Mouse (Mus musculus) E14TG2a.4 (cell line): Measurements from ENCODE around the gene Hpd.
"Not testable (repeated sequence)": the region's sequence is repeated elsewhere in the genome, so short reads cannot be mapped to it uniquely, and the experiment has no call there.

Source experiments
- H3K27me3 ChIP-seq: 2 replicates; pipeline ENCODE4 v1.6.1; 2014; ENCODE audit warnings: low read length, control low read depth; ENCODE audit not compliant: insufficient read depth
- H3K36me3 ChIP-seq: 2 replicates; pipeline ENCODE4 v1.6.1; 2014; ENCODE audit warnings: low read length, control low read depth; ENCODE audit not compliant: insufficient read depth
- H3K4me1 ChIP-seq: replicated peaks from 2 replicates; pipeline ENCODE4 v1.6.1; 2014; ENCODE audit warnings: low read depth, low read length, control low read depth
- H3K4me3 ChIP-seq: replicated peaks from 2 replicates; pipeline ENCODE4 v1.5.1; 2014; ENCODE audit warnings: mild to moderate bottlenecking, low read length
- H3K9me3 ChIP-seq: 2 replicates; pipeline ENCODE4 v1.6.1; 2014; ENCODE audit warnings: low read length, control low read depth
- CTCF ChIP-seq: conservative IDR thresholded peaks from 2 replicates; pipeline ENCODE4 v1.5.1; 2014; ENCODE audit warnings: low read length
- NANOG ChIP-seq: IDR thresholded peaks from 2 replicates; pipeline ENCODE4 v1.6.1; 2014; ENCODE audit warnings: borderline replicate concordance, low read length, mixed read lengths
- POU5F1 ChIP-seq: IDR thresholded peaks from 2 replicates; pipeline ENCODE4 v1.6.1; 2014; ENCODE audit warnings: low read length, borderline replicate concordance

Hpd gene

GRCm38 (mm10) chr5:123182651-123183050, at the start of gene Hpd:
Gene Hpd (minus strand): TSS chr5:123182727.
- H3K4me3 ChIP-seq: no peak within 1 kb of the TSS
- peaks cover 13% of the 10 kb centered on the region for H3K4me1 ChIP-seq
- TF ChIP-seq CTCF: no peak
- no peak for TF ChIP-seq NANOG
- no peak for TF ChIP-seq POU5F1
- peaks cover 5% of the 10 kb centered on the region; the same call in 1 of the 2 replicates for H3K9me3 ChIP-seq
- H3K27me3 ChIP-seq: peaks cover 64% of the 10 kb centered on the region
- H3K36me3 ChIP-seq: no peaks in the 10 kb centered on the region

- Histone ChIP-seq H3K36me3 (peaks cover 20% of the 10 kb centered on the region), H3K4me1 (peaks cover 28% of the 10 kb centered on the region), H3K27me3 (no peaks in the 10 kb centered on the region), H3K9me3 (no peaks in the 10 kb centered on the region), H3K4me3 (no peak overlapping the region)
- no peak for TF ChIP-seq CTCF
- TF ChIP-seq POU5F1: no peak
- TF ChIP-seq NANOG: no peak
These were observed 49.7 kb upstream of the Hpd start for GRCm38 (mm10) chr5:123232180-123232579.

DNA sequence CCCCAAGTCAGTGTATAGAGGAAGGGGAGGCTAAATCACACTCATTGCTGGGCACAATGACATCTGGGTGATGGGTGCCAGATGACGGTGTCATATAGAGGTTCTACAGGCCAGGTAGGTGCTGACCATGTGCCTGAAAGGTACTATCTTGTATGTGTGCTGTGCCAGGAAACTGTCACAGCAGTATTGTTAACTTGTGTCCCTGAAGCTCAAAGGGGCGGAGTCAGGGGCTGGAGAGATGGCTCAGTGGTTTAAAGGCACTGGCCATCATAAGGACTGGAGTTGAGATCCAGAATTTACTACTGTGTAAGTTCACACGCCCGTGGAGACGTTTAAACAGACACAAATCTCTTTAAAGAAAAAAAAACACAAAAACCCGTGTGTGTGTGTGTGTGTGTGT, 46.8 kb upstream of the Hpd start:
- TF ChIP-seq POU5F1 (no peak), NANOG (no peak), CTCF (no peak)
- Histone ChIP-seq H3K9me3 (no peaks in the 10 kb centered on the region), H3K36me3 (peaks cover 3% of the 10 kb centered on the region; the same call in 1 of the 2 replicates)

GRCm38 (mm10) chr5:123228524-123228922, 46.0 kb upstream of the Hpd start:
- Histone ChIP-seq H3K9me3 (no peaks in the 10 kb centered on the region), H3K27me3 (no peaks in the 10 kb centered on the region), H3K36me3 (peaks cover 3% of the 10 kb centered on the region; the same call in 1 of the 2 replicates), H3K4me1 (peaks cover 16% of the 10 kb centered on the region), H3K4me3 (peak overlapping the region; percentile 88)
- TF ChIP-seq POU5F1 (no peak), NANOG (no peak), CTCF (no peak)

More for the DNA sequence above, 46.8 kb upstream of the Hpd start:
- no peaks in the 10 kb centered on the region for H3K27me3 ChIP-seq
- H3K4me1 ChIP-seq: peaks cover 18% of the 10 kb centered on the region
- H3K4me3 ChIP-seq: peak overlapping the region; percentile 88; the same call in 1 of the 2 replicates

DNA sequence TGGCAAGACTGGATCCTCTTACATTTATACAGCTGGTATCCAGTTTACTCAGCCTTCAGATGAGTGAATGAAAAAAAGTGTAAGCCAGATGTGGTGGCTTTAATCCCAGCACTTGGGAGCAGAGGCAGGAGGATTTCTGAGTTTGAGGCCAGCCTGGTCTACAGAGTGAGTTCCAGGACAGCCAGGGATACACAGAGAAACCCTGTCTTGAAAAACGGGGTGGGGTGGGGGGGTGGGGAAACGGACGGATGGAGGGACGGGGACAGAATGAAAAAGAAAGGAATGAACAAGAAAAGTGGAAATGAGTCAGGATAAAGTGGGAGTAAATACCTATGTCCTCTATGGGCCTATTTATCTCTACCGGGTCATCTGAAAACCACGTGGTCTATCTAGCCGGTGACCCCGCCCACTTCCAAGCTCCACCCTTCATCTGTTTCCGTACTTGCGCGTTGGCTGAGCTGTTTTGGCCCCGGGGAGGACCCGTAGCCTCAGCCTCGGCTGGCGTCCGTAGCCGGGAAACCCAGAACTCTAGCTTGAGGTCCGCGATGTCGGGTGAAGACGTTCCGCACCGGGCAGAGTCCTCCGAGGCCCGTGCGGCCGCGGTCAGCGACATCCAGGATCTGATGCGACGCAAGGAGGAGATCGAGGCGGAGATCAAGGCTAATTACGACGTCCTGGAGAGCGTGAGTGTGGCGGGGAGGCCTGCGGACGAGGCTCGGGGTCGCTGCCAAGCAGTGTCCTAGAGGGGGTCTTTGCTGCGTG, 45.4 kb upstream of the Hpd start:
- Histone ChIP-seq H3K9me3 (no peaks in the 10 kb centered on the region), H3K4me1 (peaks cover 11% of the 10 kb centered on the region), H3K36me3 (peaks cover 3% of the 10 kb centered on the region; the same call in 1 of the 2 replicates), H3K27me3 (no peaks in the 10 kb centered on the region), H3K4me3 (peak overlapping the region; percentile 88)
- TF ChIP-seq CTCF (no peak), POU5F1 (no peak), NANOG (no peak)

DNA sequence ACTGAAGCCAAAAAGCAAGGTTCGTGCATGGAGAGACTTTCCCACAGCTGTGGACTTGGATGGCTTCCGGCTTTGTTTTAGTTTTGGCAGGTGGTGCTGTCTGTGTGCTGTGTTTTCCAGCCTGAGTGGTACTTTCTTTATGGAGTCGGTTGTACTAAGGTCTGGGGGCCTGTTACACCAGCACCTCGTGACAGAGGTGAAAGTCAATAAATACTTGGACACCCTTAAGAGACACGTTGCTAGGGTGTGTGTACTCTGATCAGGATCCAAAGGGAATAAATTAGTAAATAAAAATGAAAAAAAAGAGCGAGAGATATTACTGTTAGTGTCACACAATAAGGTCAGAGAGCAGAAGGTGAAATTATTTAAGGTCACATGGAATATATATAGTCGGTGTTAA, 44.3 kb upstream of the Hpd start:
- no peak overlapping the region for H3K4me3 ChIP-seq

GRCm38 (mm10) chr5:123223861-123224260, 41.3 kb upstream of the Hpd start:
- not testable (repeated sequence) for H3K4me1 ChIP-seq, H3K36me3 ChIP-seq, H3K27me3 ChIP-seq, H3K4me3 ChIP-seq
- TF ChIP-seq CTCF: peak; percentile 52
- peaks cover 11% of the 10 kb centered on the region for H3K9me3 ChIP-seq

More for the DNA sequence above, 44.3 kb upstream of the Hpd start:
- H3K4me1 ChIP-seq: peaks cover 11% of the 10 kb centered on the region
- H3K27me3 ChIP-seq: no peaks in the 10 kb centered on the region
- H3K36me3 ChIP-seq: peaks cover 3% of the 10 kb centered on the region; the same call in 1 of the 2 replicates
- H3K9me3 ChIP-seq: no peaks in the 10 kb centered on the region
- TF ChIP-seq CTCF (no peak), POU5F1 (no peak), NANOG (no peak)

- H3K9me3 ChIP-seq: peaks cover 14% of the 10 kb centered on the region
- no peaks in the 10 kb centered on the region for H3K27me3 ChIP-seq
- TF ChIP-seq NANOG (no peak), CTCF (no peak), POU5F1 (no peak)
- H3K36me3 ChIP-seq: no peaks in the 10 kb centered on the region
- no peak overlapping the region for H3K4me3 ChIP-seq
- 0 out of 2 replicates have a peak, but pooled peaks cover 2% of the 10 kb centered on the region for H3K4me1 ChIP-seq
These were observed 40.5 kb upstream of the Hpd start for GRCm38 (mm10) chr5:123223051-123223410.

GRCm38 (mm10) chr5:123222346-123223050, 40.0 kb upstream of the Hpd start:
- H3K4me3 ChIP-seq, H3K36me3 ChIP-seq, H3K4me1 ChIP-seq: not testable (repeated sequence)

DNA sequence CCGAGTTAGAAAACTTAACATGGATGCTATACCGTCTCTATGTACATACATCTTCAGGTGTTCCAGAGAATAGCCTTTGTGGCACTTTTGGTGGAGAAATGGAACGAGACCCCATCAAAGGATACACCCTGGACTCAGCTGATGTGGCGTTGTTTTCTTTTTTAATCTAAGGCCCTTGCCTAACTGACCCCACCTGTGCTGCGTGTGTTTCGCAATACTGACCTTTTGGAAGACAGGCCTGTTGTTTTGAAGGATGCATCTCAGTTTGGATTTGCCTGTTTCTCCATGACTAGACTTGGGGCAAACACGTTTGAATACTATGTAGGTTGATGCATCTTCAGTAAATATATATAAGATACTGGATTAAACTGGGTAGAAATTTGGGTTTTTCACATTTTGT, 21.1 kb upstream of the Hpd start:
- H3K36me3 ChIP-seq, H3K27me3 ChIP-seq, H3K4me1 ChIP-seq, H3K4me3 ChIP-seq, H3K9me3 ChIP-seq: not testable (repeated sequence)

More at GRCm38 (mm10) chr5:123222346-123223050, 40.0 kb upstream of the Hpd start:
- peaks cover 14% of the 10 kb centered on the region for H3K9me3 ChIP-seq
- not testable (repeated sequence) for H3K27me3 ChIP-seq
